Mouse (Mus musculus) intestine, embryonic 14.5 days (tissue): ENCODE data around the gene Brat1. TPM values are rescaled to one million over a fixed set of nuclear protein-coding genes. Genes with fewer than 3 reads are reported as not detected.

ENCODE experiments used
- ATAC-seq: fragments of 200-750 bp; cut with Nextera tagmentation; replicated peaks from 2 replicates; pipeline ENCODE4 v1.8.0; 2017; ENCODE audit warnings: low read depth, moderate number of reproducible peaks, moderate TSS enrichment, moderate library complexity; ENCODE audit not compliant: low FRiP score, low TSS enrichment
- DNase-seq: peaks from one replicate; pipeline ENCODE4 v3.0.0-alpha.2; 2018; ENCODE audit warnings: low spot score
- H3K27ac ChIP-seq: fragments of 300-500 bp; sonication (generic); 2 replicates; pipeline ENCODE4 v1.5.1; 2014; ENCODE audit warnings: low read depth, mild to moderate bottlenecking, control low read depth
- H3K27me3 ChIP-seq: fragments of 300-500 bp; sonication (generic); replicated peaks from 2 replicates; pipeline ENCODE4 v1.6.1; 2014; ENCODE audit warnings: low read length, control low read depth; ENCODE audit not compliant: control insufficient read depth, insufficient read depth
- H3K36me3 ChIP-seq: fragments of 300-500 bp; sonication (generic); 2 replicates; pipeline ENCODE4 v1.6.1; 2014; ENCODE audit warnings: low read length, control low read depth; ENCODE audit not compliant: control insufficient read depth, insufficient read depth
- H3K4me1 ChIP-seq: fragments of 300-500 bp; sonication (generic); replicated peaks from 2 replicates; pipeline ENCODE4 v1.6.1; 2014; ENCODE audit warnings: low read length, control low read depth, mixed read lengths; ENCODE audit not compliant: control insufficient read depth, insufficient read depth
- H3K4me2 ChIP-seq: fragments of 300-500 bp; sonication (generic); 2 replicates; pipeline ENCODE4 v1.6.1; 2014; ENCODE audit warnings: low read length
- H3K4me3 ChIP-seq: fragments of 300-500 bp; sonication (generic); 2 replicates; pipeline ENCODE4 v1.5.1; 2014; ENCODE audit warnings: low read depth, low read length, control low read depth, mixed read lengths
- H3K9ac ChIP-seq: fragments of 300-500 bp; sonication (generic); 2 replicates; pipeline ENCODE4 v1.6.1; 2014; ENCODE audit warnings: mild to moderate bottlenecking, low read length
- H3K9me3 ChIP-seq: fragments of 300-500 bp; sonication (generic); 2 replicates; pipeline ENCODE4 v1.6.1; 2016; ENCODE audit warnings: low read length, control low read depth; ENCODE audit not compliant: control insufficient read depth
- WGBS: fragments of 180-500 bp; shearing (Covaris S2); extraction: QIAGEN DNeasy Blood & Tissue Kit; methylation state at CpG from one replicate; pipeline ENCODE4 v1.1.7; 2014; 5-methylcytosine and 5-hydroxymethylcytosine counted together
- polyA plus RNA-seq: library from polyadenylated mRNA; unstranded; fragments of >200 nt; fragmentation: Nextera tagmentation; extraction: Ambion mirVana; gene quantifications from 2 replicates; pipeline ENCODE4 v1.2.1, GENCODE M21; 2014

The Brat1 gene
- polyA plus RNA-seq, 1 experiment from 2014 or later = 15.9 TPM

DNA sequence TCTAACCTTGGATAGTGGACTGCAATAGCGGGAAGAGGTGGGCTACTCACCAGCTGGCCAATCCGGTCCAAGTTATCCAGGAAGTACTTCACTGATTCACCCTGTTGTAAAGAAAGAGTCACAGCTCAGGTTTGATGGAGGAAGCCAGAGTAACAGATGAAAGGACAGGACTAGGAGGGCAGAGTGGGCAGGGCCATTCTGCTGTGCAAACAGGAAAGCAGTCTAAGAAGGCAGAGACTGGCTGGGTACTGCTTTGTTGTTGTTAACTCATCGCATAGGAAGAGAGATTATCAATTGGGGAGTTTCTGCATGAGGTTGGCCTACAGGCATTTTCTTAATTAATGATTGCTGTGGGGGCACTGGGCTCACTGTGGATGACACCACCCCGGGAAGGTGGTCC, 57.7 kb downstream of the Brat1 start:
- H3K4me2 ChIP-seq = no peak overlapping the region
- H3K4me3 ChIP-seq = no peak overlapping the region
- 82% methylated on average over 4 of the region's 4 CpGs for WGBS
- peaks cover 50% of the 10 kb centered on the region for H3K36me3 ChIP-seq
- no peaks in the 10 kb centered on the region for H3K27me3 ChIP-seq
- 0 out of 2 replicates have a peak overlapping the region, but pooled peaks have one; percentile 16 for H3K27ac ChIP-seq
- H3K9me3 ChIP-seq = no peaks in the 10 kb centered on the region
- ATAC-seq (no peak), DNase-seq (no peak)
- H3K9ac ChIP-seq = no peak overlapping the region
- peaks cover 5% of the 10 kb centered on the region; the same call in 1 of the 2 replicates for H3K4me1 ChIP-seq

DNA sequence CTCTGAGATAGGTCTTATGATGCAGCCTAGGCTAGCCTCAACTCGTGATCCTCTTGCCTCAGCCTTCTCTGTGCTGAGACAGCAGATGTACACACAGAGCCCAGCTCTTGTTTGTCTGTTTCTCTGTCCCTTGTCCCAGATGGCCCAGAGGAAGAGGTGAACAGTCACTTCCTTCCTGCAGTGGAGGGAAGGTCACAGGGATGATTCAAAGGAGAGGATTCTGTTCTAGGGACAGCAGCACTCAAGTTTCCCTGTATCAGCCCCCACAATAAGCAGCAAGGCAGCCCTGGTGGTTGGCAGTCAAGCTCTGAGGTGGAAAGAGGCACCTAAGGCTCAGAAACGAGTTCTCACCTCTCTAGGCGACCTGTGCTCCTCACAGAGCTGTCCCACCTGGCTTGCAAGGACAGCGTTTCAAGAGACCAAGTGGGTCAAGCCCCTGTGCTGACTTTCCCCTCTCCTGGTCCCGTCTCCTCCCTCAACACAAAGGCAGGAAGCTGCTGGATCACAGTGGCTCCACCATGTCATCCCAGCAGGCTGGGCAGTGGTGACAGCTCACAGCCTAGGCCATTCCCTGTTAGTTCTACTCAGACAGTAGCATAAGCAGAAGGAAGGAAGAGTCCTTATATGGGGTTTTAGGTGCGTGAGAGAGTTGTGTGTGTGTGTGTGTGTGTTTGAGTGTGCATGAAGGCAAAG, 60.3 kb downstream of the Brat1 start:
- Histone ChIP-seq H3K4me1 (peaks cover 24% of the 10 kb centered on the region), H3K9ac (no peak overlapping the region)
- ATAC-seq = no peak

DNA sequence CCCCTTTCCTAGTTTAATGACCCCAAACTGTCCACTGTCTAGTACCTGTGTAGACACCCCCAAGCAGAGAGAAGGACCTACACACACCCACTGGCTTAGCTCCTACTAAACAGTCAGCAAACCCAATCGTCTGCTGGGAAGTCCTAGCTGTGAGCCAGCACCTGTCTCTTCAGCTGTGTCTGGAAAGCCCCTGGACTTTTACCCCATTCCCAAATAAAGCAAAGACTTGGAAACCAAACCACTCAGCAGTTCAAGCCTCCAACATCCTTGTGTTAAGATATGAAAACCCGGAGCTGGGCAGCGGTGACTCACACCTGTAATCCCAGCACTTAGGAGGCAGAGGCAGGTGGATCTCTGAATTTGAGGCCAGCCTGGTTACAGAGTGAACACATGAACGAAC, 61.8 kb downstream of the Brat1 start:
- Histone ChIP-seq H3K27me3 (no peaks in the 10 kb centered on the region), H3K4me3 (no peak overlapping the region), H3K9ac (no peak overlapping the region), H3K36me3 (peaks cover 10% of the 10 kb centered on the region), H3K4me1 (peaks cover 29% of the 10 kb centered on the region), H3K9me3 (no peaks in the 10 kb centered on the region), H3K27ac (no peak overlapping the region), H3K4me2 (no peak overlapping the region)
- WGBS = 85% methylated on average over 4 of the region's 4 CpGs
- ATAC-seq = no peak
- DNase-seq = no peak

More for the DNA sequence above, 60.3 kb downstream of the Brat1 start:
- DNase-seq = no peak
- no peaks in the 10 kb centered on the region for H3K9me3 ChIP-seq
- H3K4me3 ChIP-seq = no peak overlapping the region
- H3K36me3 ChIP-seq = peaks cover 24% of the 10 kb centered on the region
- H3K27me3 ChIP-seq = no peaks in the 10 kb centered on the region
- 67% methylated on average over 6 of the region's 6 CpGs for WGBS
- peak overlapping the region; percentile 43; the same call in 1 of the 2 replicates for H3K27ac ChIP-seq
- no peak overlapping the region for H3K4me2 ChIP-seq

DNA sequence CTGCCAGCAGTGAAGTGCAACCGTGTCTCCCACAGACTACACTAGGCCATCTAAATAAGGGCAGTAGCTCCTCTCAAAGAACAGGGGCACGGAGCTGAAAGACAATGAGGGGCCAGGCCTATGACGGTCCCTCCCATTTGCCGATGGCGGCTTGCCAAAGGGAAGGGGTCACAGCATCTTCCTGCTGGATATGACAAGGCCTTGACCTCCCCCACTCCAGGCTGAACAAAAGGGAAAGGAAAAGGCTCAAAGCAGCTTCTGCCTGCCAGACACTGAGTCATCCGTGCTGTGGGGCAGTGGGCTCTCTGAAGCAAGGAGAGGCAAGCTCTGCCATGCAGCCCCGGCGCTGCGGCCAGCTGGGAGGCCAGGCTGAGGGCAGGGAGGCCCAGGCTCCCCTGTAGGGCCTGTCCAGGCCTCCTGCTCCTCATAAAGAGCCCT, 62.9 kb downstream of the Brat1 start:
- H3K9me3 ChIP-seq = no peaks in the 10 kb centered on the region
- H3K27me3 ChIP-seq = no peaks in the 10 kb centered on the region
- WGBS = 24% methylated on average over 9 of the region's 9 CpGs
- DNase-seq (peak; percentile 73), ATAC-seq (peak; percentile 64)
- no peak overlapping the region for H3K4me3 ChIP-seq
- H3K9ac ChIP-seq = peak overlapping the region; percentile 5; the same call in 1 of the 2 replicates
- no peak overlapping the region for H3K4me2 ChIP-seq
- peak overlapping the region; percentile 85 for H3K27ac ChIP-seq
- peaks cover 40% of the 10 kb centered on the region for H3K4me1 ChIP-seq
- H3K36me3 ChIP-seq = no peaks in the 10 kb centered on the region

DNA sequence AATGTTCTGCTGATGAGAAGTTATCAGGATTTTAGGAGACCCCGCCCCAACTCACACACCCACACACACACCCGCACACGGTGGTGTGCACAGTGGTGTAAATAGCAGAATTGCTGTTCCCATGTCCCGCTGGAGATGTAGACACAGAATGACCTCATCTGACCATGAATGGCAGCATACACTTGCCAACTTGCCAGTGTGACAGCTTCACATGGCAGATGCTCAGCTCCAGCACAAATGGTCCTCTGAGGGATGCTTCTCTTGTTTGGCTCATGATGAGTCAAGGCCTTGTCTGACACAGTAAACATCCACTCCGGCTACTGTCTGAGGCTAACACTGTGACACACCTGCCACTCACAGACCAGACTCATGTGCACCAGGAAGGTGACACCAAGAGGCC, 63.5 kb downstream of the Brat1 start:
- Histone ChIP-seq H3K4me2 (no peak overlapping the region), H3K36me3 (no peaks in the 10 kb centered on the region), H3K4me3 (no peak overlapping the region), H3K9ac (no peak overlapping the region), H3K27ac (peak overlapping the region; percentile 85), H3K27me3 (no peaks in the 10 kb centered on the region), H3K9me3 (no peaks in the 10 kb centered on the region), H3K4me1 (peaks cover 40% of the 10 kb centered on the region)
- 70% methylated on average over 5 of the region's 5 CpGs for WGBS
- 0 out of 2 replicates have a peak, but pooled peaks have one; percentile 29 for ATAC-seq
- DNase-seq = no peak

Other genes starting within 250 kb of the Brat1 start
- gene Chst12, start 199.5 kb upstream of the Brat1 start, polyA plus RNA-seq = 20.7 TPM in 2 replicates
- gene Grifin, start 139.9 kb upstream of the Brat1 start, polyA plus RNA-seq = 0.54 TPM in 1 of 2 replicates, not detected in the other
- 12.6 and 15.4 TPM in 2 replicates for gene Lfng, start 97.7 kb upstream of the Brat1 start, polyA plus RNA-seq
- gene Ttyh3, start 56.0 kb upstream of the Brat1 start, polyA plus RNA-seq = 39.5 and 44.8 TPM in 2 replicates
- 23.6 and 24.1 TPM in 2 replicates for gene Iqce, start 2.6 kb upstream of the Brat1 start, polyA plus RNA-seq
- 1.2 and 1.3 TPM in 2 replicates for gene Amz1, start 19.1 kb downstream of the Brat1 start, polyA plus RNA-seq
- gene Gna12, start 125.4 kb downstream of the Brat1 start, polyA plus RNA-seq = 15.7 and 17.7 TPM in 2 replicates